Mouse (Mus musculus): ENCODE measurements around the gene Grid1.

DNA sequence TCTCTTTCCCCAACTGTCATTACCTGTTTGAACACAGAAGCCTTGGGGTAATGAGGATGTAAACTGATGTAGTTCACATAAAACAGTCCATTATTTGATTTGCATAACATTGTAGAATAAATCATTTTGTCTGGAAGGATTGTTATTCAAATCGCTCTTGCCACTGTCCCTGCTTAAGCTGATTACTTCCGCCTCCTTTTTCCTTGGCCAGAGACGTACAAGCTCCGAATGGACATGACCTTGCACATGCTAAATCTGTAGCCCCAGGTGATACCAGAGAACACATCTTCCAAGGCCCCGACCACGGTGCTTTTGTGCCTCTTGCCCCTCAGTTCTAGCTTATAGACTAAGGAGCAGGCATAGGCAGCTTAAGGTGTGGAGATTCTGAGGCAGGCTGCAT is 755.4 kb downstream of the Grid1 start:
- no peak for TF ChIP-seq TCF12 (IDR thresholded peaks at IDR 0.05; ENCODE audit: insufficient read depth, poor library complexity, severe bottlenecking)
- TF ChIP-seq MYOG (IDR thresholded peaks at IDR 0.05; ENCODE audit: control insufficient read depth in 1 of 3, insufficient read depth in 1 of 3, insufficient read length in 2 of 3, low read depth in 2 of 3): no peak

Measured in myocyte (in vitro differentiated cells).